Mouse (Mus musculus) stomach, postnatal 0 days (tissue): Measurements from ENCODE around the gene Gm5868.

Source experiments
- CTCF ChIP-seq: IDR thresholded peaks from 2 replicates; pipeline ENCODE4 v1.5.1; 2016; ENCODE audit warnings: antibody characterized with exemption, low read depth, mild to moderate bottlenecking, moderate library complexity
- EP300 ChIP-seq: optimal IDR thresholded peaks from 2 replicates; pipeline ENCODE3; 2016; ENCODE audit warnings: antibody characterized with exemption

DNA sequence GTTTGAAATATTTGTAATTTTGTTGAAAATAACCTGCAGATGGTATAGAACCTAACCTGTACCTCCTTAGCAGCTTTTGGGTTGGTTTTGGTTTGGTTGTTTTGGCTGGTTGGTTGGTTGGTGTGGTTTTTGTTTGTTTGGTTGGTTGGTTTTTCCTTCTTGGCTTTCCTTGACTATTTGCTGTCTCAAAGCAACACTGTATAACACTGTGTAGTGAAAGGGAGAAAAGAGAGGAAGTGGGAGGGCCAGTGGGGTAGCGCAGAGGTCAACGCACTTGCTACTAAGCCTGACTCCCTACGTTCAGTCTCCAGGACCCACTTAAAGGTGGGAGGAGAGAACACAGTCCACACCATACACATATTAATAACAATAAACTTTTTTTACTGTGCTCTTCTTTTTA is 49.2 kb upstream of the Gm5868 start:
- no peak for TF ChIP-seq CTCF
- TF ChIP-seq EP300 = no peak
